Mouse (Mus musculus) midbrain, postnatal 0 days (tissue): ENCODE measurements around the gene Gm5134. TPM values are rescaled to one million over a fixed set of nuclear protein-coding genes. Genes with fewer than 3 reads are reported as not detected.

ENCODE experiments used
- ATAC-seq: fragments of 200-750 bp; cut with Nextera tagmentation; 2 replicates; pipeline ENCODE4 v1.8.0; 2017; ENCODE audit warnings: moderate number of reproducible peaks, mild to moderate bottlenecking, moderate TSS enrichment, moderate library complexity; ENCODE audit not compliant: low FRiP score
- DNase-seq: peaks from one replicate; pipeline ENCODE4 v3.0.0-alpha.2; 2015; ENCODE audit warnings: low spot score
- H3K27ac ChIP-seq: fragments of 300-500 bp; sonication (generic); 2 replicates; pipeline ENCODE4 v1.5.1; 2014; ENCODE audit warnings: low read depth, mild to moderate bottlenecking, low read length, mixed read lengths
- H3K27me3 ChIP-seq: fragments of 300-500 bp; sonication (generic); 2 replicates; pipeline ENCODE4 v1.6.1; 2014; ENCODE audit warnings: low read length, control low read depth, mixed read lengths; ENCODE audit not compliant: insufficient read depth
- H3K36me3 ChIP-seq: fragments of 300-500 bp; sonication (generic); 2 replicates; pipeline ENCODE4 v1.6.1; 2014; ENCODE audit warnings: low read length, control low read depth, mixed read lengths; ENCODE audit not compliant: insufficient read depth
- H3K4me1 ChIP-seq: fragments of 300-500 bp; sonication (generic); 2 replicates; pipeline ENCODE4 v1.6.1; 2014; ENCODE audit warnings: mild to moderate bottlenecking, control low read depth, antibody characterized with exemption, low read length, mixed read lengths; ENCODE audit not compliant: insufficient read depth
- H3K4me2 ChIP-seq: fragments of 300-500 bp; sonication (generic); 2 replicates; pipeline ENCODE4 v1.6.1; 2014; ENCODE audit warnings: low read depth, mild to moderate bottlenecking, low read length, mixed read lengths; ENCODE audit not compliant: poor library complexity, severe bottlenecking
- H3K4me3 ChIP-seq: fragments of 300-500 bp; sonication (generic); 2 replicates; pipeline ENCODE4 v1.5.1; 2014; ENCODE audit warnings: low read depth, mild to moderate bottlenecking, low read length, moderate library complexity
- H3K9ac ChIP-seq: fragments of 300-500 bp; sonication (generic); replicated peaks from 2 replicates; pipeline ENCODE4 v1.6.1; 2014; ENCODE audit warnings: mild to moderate bottlenecking, low read length, moderate library complexity, mixed read lengths; ENCODE audit not compliant: poor library complexity, severe bottlenecking
- H3K9me3 ChIP-seq: fragments of 300-500 bp; sonication (generic); 2 replicates; pipeline ENCODE4 v1.6.1; 2016; ENCODE audit warnings: low read length, control low read depth
- CTCF ChIP-seq: IDR thresholded peaks from 2 replicates; pipeline ENCODE4 v1.5.1; 2016; ENCODE audit warnings: antibody characterized with exemption, mild to moderate bottlenecking
- WGBS: fragments of 180-500 bp; shearing (Covaris S2); extraction: QIAGEN DNeasy Blood & Tissue Kit; methylation state at CpG from one replicate; pipeline ENCODE4 v1.1.7; 2014; 5-methylcytosine and 5-hydroxymethylcytosine counted together
- microRNA-seq: library from miRNA; unstranded; fragments of <30 nt; microRNA quantifications from one replicate; pipeline ENCODE4, GENCODE M21; 2016; ENCODE audit warnings: borderline number of aligned reads
- polyA plus RNA-seq: library from polyadenylated mRNA; unstranded; fragments of >200 nt; fragmentation: Nextera tagmentation; extraction: Ambion mirVana; gene quantifications from 2 replicates; pipeline ENCODE4 v1.2.1, GENCODE M21; 2015
- total RNA-seq: library from RNA; depleted of rRNA; stranded (reverse); fragments of >200 nt; gene quantifications from 2 replicates; pipeline ENCODE4 v1.2.3, GENCODE M21; 2014; rRNA removed

Gene Gm5134
- total and polyA plus RNA-seq, 2 experiments from 2014 or later = not detected

GRCm38 (mm10) chr10:76036962-76037361 lies 82.6 kb downstream of the Gm5134 start:
- Histone ChIP-seq H3K27ac (no peak overlapping the region), H3K4me2 (no peak overlapping the region), H3K27me3 (no peaks in the 10 kb centered on the region), H3K4me1 (no peaks in the 10 kb centered on the region), H3K9ac (no peak overlapping the region), H3K36me3 (peaks cover 33% of the 10 kb centered on the region), H3K4me3 (no peak overlapping the region), H3K9me3 (no peaks in the 10 kb centered on the region)
- ATAC-seq = no peak
- WGBS = 96% methylated on average over 5 of the region's 5 CpGs
- no peak for TF ChIP-seq CTCF
- no peak for DNase-seq

DNA sequence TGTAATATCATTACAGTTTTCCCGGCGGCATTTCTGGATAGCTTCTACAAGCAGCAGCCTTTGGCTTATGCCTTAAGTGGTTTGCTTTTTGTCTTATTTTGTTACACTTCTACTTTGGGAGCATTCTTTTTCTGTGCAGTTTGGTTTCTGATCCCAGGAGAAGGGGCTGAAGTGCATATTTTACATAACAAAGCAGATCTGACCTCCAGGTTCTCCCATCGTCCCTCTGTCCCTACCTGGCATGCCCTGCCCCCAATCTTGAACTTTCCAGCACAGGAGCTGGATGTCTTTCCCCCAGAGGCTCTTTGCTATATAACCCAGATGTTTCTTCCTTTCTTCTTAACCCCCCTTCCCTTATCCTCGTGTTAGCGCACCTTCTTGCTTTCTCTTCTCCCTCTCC lies 91.0 kb downstream of the Gm5134 start:
- peaks cover 3% of the 10 kb centered on the region; the same call in 1 of the 2 replicates for H3K36me3 ChIP-seq
- no peaks in the 10 kb centered on the region for H3K27me3 ChIP-seq
- 51% methylated on average over 5 of the region's 5 CpGs for WGBS
- H3K4me3 ChIP-seq = no peak overlapping the region
- H3K4me2 ChIP-seq = no peak overlapping the region
- no peak overlapping the region for H3K9ac ChIP-seq
- ATAC-seq (no peak), DNase-seq (no peak)
- H3K4me1 ChIP-seq = no peaks in the 10 kb centered on the region
- no peaks in the 10 kb centered on the region for H3K9me3 ChIP-seq
- TF ChIP-seq CTCF = no peak
- no peak overlapping the region for H3K27ac ChIP-seq

DNA sequence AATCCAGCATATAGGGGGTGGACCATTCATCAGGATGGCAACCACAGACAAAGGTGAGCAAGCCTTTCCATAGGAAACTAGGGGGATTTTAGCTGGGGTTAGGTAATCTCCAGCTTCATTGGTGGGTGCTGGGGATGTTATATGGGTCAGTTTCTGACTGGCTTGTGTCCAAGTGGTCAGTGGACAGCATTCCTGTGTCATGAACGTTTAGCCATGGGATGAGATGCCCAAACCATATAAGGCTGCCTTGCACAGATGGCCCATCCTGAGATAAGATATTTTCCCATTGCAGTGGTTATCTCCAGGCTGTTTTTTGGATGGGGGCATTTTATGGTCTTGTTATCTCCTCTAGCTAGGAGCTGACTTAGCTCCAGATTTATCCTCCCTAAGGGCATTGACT lies 92.4 kb downstream of the Gm5134 start:
- H3K9ac ChIP-seq = no peak overlapping the region
- H3K9me3 ChIP-seq = no peaks in the 10 kb centered on the region
- DNase-seq = no peak
- no peaks in the 10 kb centered on the region for H3K4me1 ChIP-seq
- H3K27me3 ChIP-seq = no peaks in the 10 kb centered on the region
- no peak overlapping the region for H3K4me2 ChIP-seq
- H3K27ac ChIP-seq = no peak overlapping the region
- TF ChIP-seq CTCF = no peak
- ATAC-seq = no peak
- no peak overlapping the region for H3K4me3 ChIP-seq
- WGBS = 48% methylated on average over 1 of the region's 1 CpGs
- no peaks in the 10 kb centered on the region for H3K36me3 ChIP-seq

DNA sequence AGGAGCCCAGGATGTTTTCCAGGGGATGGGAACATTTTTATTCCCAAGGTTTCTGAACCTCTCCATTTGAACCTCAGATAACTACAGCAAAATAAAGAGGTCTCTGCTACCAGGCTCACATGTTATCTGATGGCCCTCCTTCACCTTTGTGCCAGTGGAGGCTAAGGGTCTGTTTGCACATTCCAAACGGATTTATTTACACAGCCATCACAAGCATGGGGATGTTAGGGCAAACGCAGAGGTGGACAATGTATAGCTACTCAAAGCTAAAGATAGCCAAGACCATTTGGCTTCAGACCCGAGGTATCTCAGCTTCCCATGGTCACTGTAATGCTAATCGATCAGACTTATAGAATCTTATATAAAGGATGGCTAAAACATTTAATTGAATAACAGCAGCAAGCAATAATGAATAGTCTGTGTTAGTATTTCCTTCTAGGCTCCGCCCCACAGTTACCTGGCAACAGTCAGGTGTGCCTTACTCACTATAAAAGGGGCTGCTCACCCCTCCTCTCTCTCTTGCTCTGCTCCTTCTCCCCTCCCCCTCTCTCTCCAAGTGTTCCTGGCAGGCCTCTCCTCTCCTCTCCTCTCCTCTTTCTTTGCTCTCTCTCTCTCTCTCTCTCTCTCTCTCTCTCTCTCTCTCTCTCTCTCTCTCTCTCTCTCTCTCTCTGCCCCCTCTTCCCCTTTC lies 93.0 kb downstream of the Gm5134 start:
- H3K27ac ChIP-seq = no peak overlapping the region
- no peak overlapping the region for H3K9ac ChIP-seq
- H3K27me3 ChIP-seq = no peaks in the 10 kb centered on the region
- H3K9me3 ChIP-seq = no peaks in the 10 kb centered on the region
- TF ChIP-seq CTCF = no peak
- no peak for ATAC-seq
- no peaks in the 10 kb centered on the region for H3K4me1 ChIP-seq
- WGBS = 61% methylated on average over 5 of the region's 5 CpGs
- no peak for DNase-seq
- H3K36me3 ChIP-seq = no peaks in the 10 kb centered on the region
- H3K4me2 ChIP-seq = no peak overlapping the region
- no peak overlapping the region for H3K4me3 ChIP-seq

GRCm38 (mm10) chr10:76048967-76049366 lies 94.7 kb downstream of the Gm5134 start:
- no peak for DNase-seq
- Histone ChIP-seq H3K4me2 (no peak overlapping the region), H3K9ac (no peak overlapping the region), H3K36me3 (no peaks in the 10 kb centered on the region), H3K9me3 (no peaks in the 10 kb centered on the region), H3K27ac (no peak overlapping the region), H3K4me3 (no peak overlapping the region), H3K4me1 (no peaks in the 10 kb centered on the region), H3K27me3 (no peaks in the 10 kb centered on the region)
- TF ChIP-seq CTCF = no peak
- no peak for ATAC-seq
- 60% methylated on average over 6 of the region's 6 CpGs for WGBS

- DNase-seq = no peak
- no peaks in the 10 kb centered on the region for H3K36me3 ChIP-seq
- TF ChIP-seq CTCF = no peak
- H3K9ac ChIP-seq = no peak overlapping the region
- no peak overlapping the region for H3K27ac ChIP-seq
- H3K4me2 ChIP-seq = no peak overlapping the region
- no peak overlapping the region for H3K4me3 ChIP-seq
- H3K27me3 ChIP-seq = no peaks in the 10 kb centered on the region
- no peaks in the 10 kb centered on the region for H3K4me1 ChIP-seq
- no peak for ATAC-seq
- WGBS = 87% methylated on average over 11 of the region's 11 CpGs
- no peaks in the 10 kb centered on the region for H3K9me3 ChIP-seq
Observed at GRCm38 (mm10) chr10:76051860-76052259, 97.5 kb downstream of the Gm5134 start.

Small RNA genes lying within 50 kb of the gene (microRNA-seq; reads per million reads assigned to microRNA genes)
- not detected for gene Mir6409

Other genes starting within 250 kb of the Gm5134 start
- 83.4 and 93.3 TPM in 2 replicates for gene Cabin1, start 190.2 kb upstream of the Gm5134 start, total RNA-seq
- 30.1 and 31.6 TPM in 2 replicates for gene Cabin1, start 190.2 kb upstream of the Gm5134 start, polyA plus RNA-seq
- gene Ddt, start 181.1 kb upstream of the Gm5134 start, total RNA-seq = 71.1 and 72.9 TPM in 2 replicates
- gene Ddt, start 181.1 kb upstream of the Gm5134 start, polyA plus RNA-seq = 92.9 and 102 TPM in 2 replicates
- gene Gm20441, start 173.6 kb upstream of the Gm5134 start, total RNA-seq = not detected in 2 replicates
- not detected in 2 replicates for gene Gm20441, start 173.6 kb upstream of the Gm5134 start, polyA plus RNA-seq
- 3.6 and 7.7 TPM in 2 replicates for gene Gstt3, start 173.1 kb upstream of the Gm5134 start, total RNA-seq
- gene Gstt3, start 173.1 kb upstream of the Gm5134 start, polyA plus RNA-seq = 2.5 and 2.8 TPM in 2 replicates
- gene Gstt1, start 155.9 kb upstream of the Gm5134 start, total RNA-seq = 22.6 and 37.1 TPM in 2 replicates
- 21.4 and 26.2 TPM in 2 replicates for gene Gstt1, start 155.9 kb upstream of the Gm5134 start, polyA plus RNA-seq
- gene Gstt4, start 132.0 kb upstream of the Gm5134 start, total RNA-seq = not detected in 2 replicates
- not detected in 2 replicates for gene Gstt4, start 132.0 kb upstream of the Gm5134 start, polyA plus RNA-seq
- gene Gstt2, start 117.1 kb upstream of the Gm5134 start, total RNA-seq = 2.0 and 5.5 TPM in 2 replicates
- gene Gstt2, start 117.1 kb upstream of the Gm5134 start, polyA plus RNA-seq = 7.7 and 10.7 TPM in 2 replicates
- 736 and 976 TPM in 2 replicates for gene Mif, start 94.3 kb upstream of the Gm5134 start, total RNA-seq
- 1,685 and 1,800 TPM in 2 replicates for gene Mif, start 94.3 kb upstream of the Gm5134 start, polyA plus RNA-seq
- 0.80 and 1.4 TPM in 2 replicates for gene Derl3, start 61.1 kb upstream of the Gm5134 start, total RNA-seq
- 0.58 and 1.4 TPM in 2 replicates for gene Derl3, start 61.1 kb upstream of the Gm5134 start, polyA plus RNA-seq
- 145 and 147 TPM in 2 replicates for gene Smarcb1, start 32.9 kb upstream of the Gm5134 start, total RNA-seq
- gene Smarcb1, start 32.9 kb upstream of the Gm5134 start, polyA plus RNA-seq = 205 and 219 TPM in 2 replicates
- gene Chchd10, start 21.4 kb upstream of the Gm5134 start, total RNA-seq = 216 and 266 TPM in 2 replicates
- 221 and 260 TPM in 2 replicates for gene Chchd10, start 21.4 kb upstream of the Gm5134 start, polyA plus RNA-seq
- gene Mmp11, start 18.0 kb upstream of the Gm5134 start, total RNA-seq = 6.8 and 11.5 TPM in 2 replicates
- gene Mmp11, start 18.0 kb upstream of the Gm5134 start, polyA plus RNA-seq = 6.6 and 8.1 TPM in 2 replicates
- 0.88 and 1.7 TPM in 2 replicates for gene Gm867, start 13.8 kb upstream of the Gm5134 start, total RNA-seq
- gene Gm867, start 13.8 kb upstream of the Gm5134 start, polyA plus RNA-seq = 1.6 TPM in 2 replicates
- not detected in 2 replicates for gene Vpreb3, start 11.5 kb upstream of the Gm5134 start, total RNA-seq
- 0.59 and 0.72 TPM in 2 replicates for gene Vpreb3, start 11.5 kb upstream of the Gm5134 start, polyA plus RNA-seq
- gene Zfp280b, start 78.1 kb downstream of the Gm5134 start, total RNA-seq = 9.1 and 9.8 TPM in 2 replicates
- 8.8 and 12.5 TPM in 2 replicates for gene Zfp280b, start 78.1 kb downstream of the Gm5134 start, polyA plus RNA-seq
- not detected in 2 replicates for gene Slc5a4b, start 156.4 kb downstream of the Gm5134 start, total RNA-seq
- 0.06 and 0.09 TPM in 2 replicates for gene Slc5a4b, start 156.4 kb downstream of the Gm5134 start, polyA plus RNA-seq
- gene Slc5a4a, start 192.9 kb downstream of the Gm5134 start, total RNA-seq = 1.2 TPM in 1 of 2 replicates, not detected in the other
- 0.10 and 0.12 TPM in 2 replicates for gene Slc5a4a, start 192.9 kb downstream of the Gm5134 start, polyA plus RNA-seq